Comparison of ENCODE assay signal across 26 mouse cellular contexts in the genomic region with DNA sequence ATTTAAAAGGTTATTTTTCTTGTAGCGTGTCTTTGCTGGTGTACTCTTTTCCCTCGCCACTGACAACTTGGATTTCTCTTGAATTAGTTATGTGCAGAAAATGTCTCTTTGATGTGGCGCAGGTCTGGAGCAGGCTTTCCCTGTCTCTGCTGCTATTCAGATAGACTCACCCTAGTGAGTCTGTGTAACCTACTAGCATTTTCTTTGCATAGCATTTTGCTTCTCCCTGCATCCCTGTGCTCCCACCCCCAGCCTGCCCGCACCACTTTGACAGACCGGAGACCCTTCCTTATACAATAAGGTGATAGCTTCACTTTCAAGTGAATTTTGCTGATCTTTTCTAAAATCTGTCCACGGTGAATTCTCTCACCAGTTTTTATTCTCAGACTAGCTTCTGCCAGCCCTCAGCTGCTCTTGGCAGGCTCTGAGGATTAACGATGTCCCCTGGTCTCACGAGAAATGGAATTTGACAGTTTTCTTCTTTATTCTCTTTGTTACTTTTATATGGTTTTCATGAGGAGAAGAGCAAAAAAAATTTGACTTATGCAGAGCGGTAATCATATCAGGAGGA.
DNase-seq lines count a peak whose midpoint lies in the region; ATAC-seq lines count a peak whose summit lies in the region.
"Had no signal": no experiment of that assay in that cellular context is flagged by ENCODE, and none has a peak within 500 bp of the region (broad histone marks: within the 10 kb centered on the region; RNA-seq: fewer than 3 reads in every experiment).

No protein-coding gene starts in this region.

- 51% methylated on average over 9 of the region's 9 CpGs for WGBS in forebrain, embryonic 15.5 days
- WGBS in forebrain, embryonic 11.5 days: 81% methylated on average over 9 of the region's 9 CpGs
- WGBS in hindbrain, embryonic 15.5 days: 46% methylated on average over 9 of the region's 9 CpGs
- 78% methylated on average over 9 of the region's 9 CpGs for WGBS in hindbrain, embryonic 12.5 days
- 37% methylated on average over 9 of the region's 9 CpGs for WGBS in midbrain, embryonic 15.5 days
- WGBS in liver, embryonic 12.5 days (ENCODE audit: insufficient replicate concordance): 65% methylated on average over 9 of the region's 9 CpGs

- no peak for DNase-seq in forebrain, embryonic 11.5 days (ENCODE audit: low spot score)
- DNase-seq in brain, adult 2 months (ENCODE audit: low read depth, low spot score): peak; percentile 17
- no peak for DNase-seq in left cerebral cortex, adult 18-20 months (ENCODE audit: low spot score in 2 of 2)
- DNase-seq: adrenal gland, postnatal 10 days; cerebellum, adult 11-12 months; cerebellum, adult 9-11 months; gastrocnemius, postnatal 25 days; heart, adult 18-20 months; heart, postnatal 36 days; kidney, adult 11 months; kidney, postnatal 14 days; layer of hippocampus, adult 9-11 months; liver; right cerebral cortex, postnatal 25 days; thymus, postnatal 14 days had no signal

- no peak for ATAC-seq in forebrain, embryonic 15.5 days (replicated peaks)
- no peak for ATAC-seq in forebrain, embryonic 11.5 days (replicated peaks; ENCODE audit: low FRiP score)
- ATAC-seq in hindbrain, embryonic 15.5 days (ENCODE audit: low FRiP score, low read depth): no peak
- ATAC-seq in hindbrain, embryonic 12.5 days (ENCODE audit: low FRiP score): no peak
- peak; percentile 63; the same call in 1 of the 2 replicates for ATAC-seq in midbrain, embryonic 15.5 days (replicated peaks)
- no peak for ATAC-seq in liver, embryonic 12.5 days
- ATAC-seq: inflammation-experienced regulatory T-cells, adult 6 months; Patski had no signal

- H3K4me3 ChIP-seq in forebrain, embryonic 15.5 days: no peak overlapping the region
- no peak overlapping the region for H3K4me3 ChIP-seq in forebrain, embryonic 11.5 days (ENCODE audit: low read depth, low read length)
- H3K4me3 ChIP-seq in hindbrain, embryonic 15.5 days: no peak overlapping the region
- H3K4me3 ChIP-seq in hindbrain, embryonic 12.5 days: no peak overlapping the region
- H3K4me3 ChIP-seq in midbrain, embryonic 15.5 days: no peak overlapping the region
- H3K4me3 ChIP-seq in liver, embryonic 12.5 days: no peak overlapping the region
- H3K4me3 ChIP-seq: erythroblast, embryonic 14.5 days; lung, embryonic 15.5 days; stomach, embryonic 15.5 days had no signal

- no peak overlapping the region for H3K9ac ChIP-seq in forebrain, embryonic 15.5 days (replicated peaks)
- H3K9ac ChIP-seq in forebrain, embryonic 11.5 days (ENCODE audit: low read length): no peak overlapping the region
- H3K9ac ChIP-seq in hindbrain, embryonic 15.5 days: no peak overlapping the region
- no peak overlapping the region for H3K9ac ChIP-seq in hindbrain, embryonic 12.5 days
- H3K9ac ChIP-seq in midbrain, embryonic 15.5 days: no peak overlapping the region
- no peak overlapping the region for H3K9ac ChIP-seq in liver, embryonic 12.5 days
- H3K9ac ChIP-seq: lung, embryonic 15.5 days; stomach, embryonic 15.5 days had no signal

- peaks cover 9% of the 10 kb centered on the region for H3K4me1 ChIP-seq in forebrain, embryonic 15.5 days
- no peaks in the 10 kb centered on the region for H3K4me1 ChIP-seq in forebrain, embryonic 11.5 days (replicated peaks; ENCODE audit: control insufficient read depth, insufficient read depth, low read length)
- H3K4me1 ChIP-seq in hindbrain, embryonic 15.5 days (replicated peaks): no peaks in the 10 kb centered on the region
- H3K4me1 ChIP-seq in hindbrain, embryonic 12.5 days: 0 out of 2 replicates have a peak, but pooled peaks cover 3% of the 10 kb centered on the region
- peaks cover 16% of the 10 kb centered on the region for H3K4me1 ChIP-seq in midbrain, embryonic 15.5 days
- no peaks in the 10 kb centered on the region for H3K4me1 ChIP-seq in liver, embryonic 12.5 days
- H3K4me1 ChIP-seq: lung, embryonic 15.5 days; stomach, embryonic 15.5 days had no signal

- no peaks in the 10 kb centered on the region for H3K36me3 ChIP-seq in forebrain, embryonic 15.5 days
- no peaks in the 10 kb centered on the region for H3K36me3 ChIP-seq in forebrain, embryonic 11.5 days (ENCODE audit: control insufficient read depth, insufficient read depth, low read length)
- no peaks in the 10 kb centered on the region for H3K36me3 ChIP-seq in hindbrain, embryonic 15.5 days
- no peaks in the 10 kb centered on the region for H3K36me3 ChIP-seq in hindbrain, embryonic 12.5 days
- H3K36me3 ChIP-seq in midbrain, embryonic 15.5 days (replicated peaks): no peaks in the 10 kb centered on the region
- no peaks in the 10 kb centered on the region for H3K36me3 ChIP-seq in liver, embryonic 12.5 days
- H3K36me3 ChIP-seq: lung, embryonic 15.5 days; stomach, embryonic 15.5 days had no signal

- H3K9me3 ChIP-seq in forebrain, embryonic 15.5 days: no peaks in the 10 kb centered on the region
- H3K9me3 ChIP-seq in forebrain, embryonic 11.5 days (ENCODE audit: control insufficient read depth, low read length): no peaks in the 10 kb centered on the region
- no peaks in the 10 kb centered on the region for H3K9me3 ChIP-seq in hindbrain, embryonic 15.5 days
- no peaks in the 10 kb centered on the region for H3K9me3 ChIP-seq in hindbrain, embryonic 12.5 days (replicated peaks)
- H3K9me3 ChIP-seq in midbrain, embryonic 15.5 days: no peaks in the 10 kb centered on the region
- H3K9me3 ChIP-seq in liver, embryonic 12.5 days (replicated peaks): no peaks in the 10 kb centered on the region
- H3K9me3 ChIP-seq: lung, embryonic 15.5 days; stomach, embryonic 15.5 days had no signal

- H3K27me3 ChIP-seq in forebrain, embryonic 15.5 days: no peaks in the 10 kb centered on the region
- no peaks in the 10 kb centered on the region for H3K27me3 ChIP-seq in forebrain, embryonic 11.5 days (ENCODE audit: control insufficient read depth, insufficient read depth, low read length)
- no peaks in the 10 kb centered on the region for H3K27me3 ChIP-seq in hindbrain, embryonic 15.5 days
- no peaks in the 10 kb centered on the region for H3K27me3 ChIP-seq in hindbrain, embryonic 12.5 days
- no peaks in the 10 kb centered on the region for H3K27me3 ChIP-seq in midbrain, embryonic 15.5 days (replicated peaks)
- no peaks in the 10 kb centered on the region for H3K27me3 ChIP-seq in liver, embryonic 12.5 days (replicated peaks)
- H3K27me3 ChIP-seq: lung, embryonic 15.5 days; Patski; stomach, embryonic 15.5 days had no signal

- 0 out of 2 replicates have a peak overlapping the region, but pooled peaks have one; percentile 48 for H3K27ac ChIP-seq in forebrain, embryonic 15.5 days (replicated peaks)
- no peak overlapping the region for H3K27ac ChIP-seq in forebrain, embryonic 11.5 days (ENCODE audit: low read depth, low read length)
- H3K27ac ChIP-seq in hindbrain, embryonic 15.5 days (replicated peaks): peak overlapping the region; percentile 36; the same call in 1 of the 2 replicates
- no peak overlapping the region for H3K27ac ChIP-seq in hindbrain, embryonic 12.5 days
- H3K27ac ChIP-seq in midbrain, embryonic 15.5 days: peak overlapping the region; percentile 59
- no peak overlapping the region for H3K27ac ChIP-seq in liver, embryonic 12.5 days
- H3K27ac ChIP-seq: lung, embryonic 15.5 days; stomach, embryonic 15.5 days had no signal

- no peak overlapping the region; the same call in 1 of the 2 replicates for H3K4me2 ChIP-seq in forebrain, embryonic 15.5 days (replicated peaks)
- H3K4me2 ChIP-seq in forebrain, embryonic 11.5 days (ENCODE audit: low read depth, low read length, severe bottlenecking): no peak overlapping the region
- H3K4me2 ChIP-seq in hindbrain, embryonic 15.5 days: no peak overlapping the region
- no peak overlapping the region for H3K4me2 ChIP-seq in hindbrain, embryonic 12.5 days (replicated peaks)
- H3K4me2 ChIP-seq in midbrain, embryonic 15.5 days: peak overlapping the region; percentile 11; the same call in 1 of the 2 replicates
- H3K4me2 ChIP-seq in liver, embryonic 12.5 days: no peak overlapping the region
- H3K4me2 ChIP-seq: heart, embryonic 11.5 days; lung, embryonic 15.5 days; stomach, embryonic 15.5 days had no signal

Comparison
In these comparisons a context has a peak if more than half of its experiments do, and no peak if none do; other contexts are left out.
1. H3K27ac ChIP-seq: peak in forebrain, embryonic 15.5 days (single experiment), hindbrain, embryonic 15.5 days (single experiment) and midbrain, embryonic 15.5 days (single experiment); none in forebrain, embryonic 11.5 days (single experiment), hindbrain, embryonic 12.5 days (single experiment) and liver, embryonic 12.5 days (single experiment).